Mouse (Mus musculus): ENCODE measurements around the gene Gm49405.
A peak's percentile ranks its signal among the peaks of the same experiment; 100 is the strongest.
"Not testable (repeated sequence)": the region's sequence is repeated elsewhere in the genome, so short reads cannot be mapped to it uniquely, and the experiment has no call there.

Gene Gm49405

GRCm38 (mm10) chr19:4042124-4042523 is 41.7 kb downstream of the Gm49405 start:
- no peak for DNase-seq (ENCODE audit: low read depth, low spot score)

GRCm38 (mm10) chr19:4044109-4044508 is 43.7 kb downstream of the Gm49405 start:
- not testable (repeated sequence) for H3K27me3 ChIP-seq (ENCODE audit: control insufficient read depth, insufficient read depth, low read length, poor library complexity, severe bottlenecking); H3K36me3 ChIP-seq (ENCODE audit: control insufficient read depth, insufficient read depth, low read length, poor library complexity, severe bottlenecking)
- peak; percentile 32 for DNase-seq (ENCODE audit: low read depth, low spot score)

More at GRCm38 (mm10) chr19:4042124-4042523, 41.7 kb downstream of the Gm49405 start:
- Histone ChIP-seq H3K27me3 (ENCODE audit: control insufficient read depth, insufficient read depth, low read length, poor library complexity, severe bottlenecking) (no peaks in the 10 kb centered on the region), H3K36me3 (ENCODE audit: control insufficient read depth, insufficient read depth, low read length, poor library complexity, severe bottlenecking) (no peaks in the 10 kb centered on the region)

DNA sequence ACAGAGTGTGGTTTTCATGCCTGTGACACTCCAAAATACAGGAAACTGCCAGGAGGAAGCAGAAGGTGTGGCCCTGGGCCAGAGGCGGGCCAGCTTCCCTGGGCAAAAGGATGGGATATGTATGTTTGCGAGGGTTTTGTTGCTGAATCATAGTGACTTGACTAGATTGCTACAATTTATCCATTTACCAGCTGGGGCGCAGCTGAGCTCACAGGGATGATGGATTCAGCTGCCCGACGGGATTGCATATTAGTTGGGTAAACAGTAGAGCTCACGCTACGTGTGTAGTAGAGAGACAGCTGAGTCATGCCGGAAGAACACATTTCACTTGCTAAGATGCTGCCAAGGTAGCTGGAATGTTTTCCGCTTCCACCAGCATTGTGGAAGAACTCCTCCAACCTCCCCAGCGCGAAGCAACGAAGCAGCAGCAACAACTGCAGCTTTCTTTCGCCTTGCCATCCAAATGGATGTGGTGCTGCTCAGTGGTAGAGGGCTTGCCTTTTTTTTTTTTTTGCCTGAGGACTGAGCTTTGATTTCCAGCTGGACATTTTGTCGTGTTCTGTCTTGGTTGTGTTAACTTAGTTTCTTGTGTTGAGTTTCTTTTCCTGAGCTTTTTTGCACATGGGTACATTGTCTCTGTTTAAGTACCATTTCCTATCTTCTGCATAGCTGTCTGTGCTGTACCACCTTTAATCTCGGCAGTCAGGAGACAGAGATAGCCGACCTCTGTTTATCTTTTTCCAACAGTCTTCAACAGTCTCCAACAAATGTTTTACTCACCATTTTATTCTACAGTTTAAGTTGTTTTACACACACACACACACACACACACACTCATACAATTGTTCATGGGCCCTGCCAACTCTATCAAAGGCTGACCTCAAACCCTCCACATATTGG is 45.8 kb downstream of the Gm49405 start, which contains the start of gene Gstp2:
Gstp2 (minus strand) TSS at position 58 of the 900 bp plus-strand sequence.
- Histone ChIP-seq H3K36me3 (ENCODE audit: control insufficient read depth, insufficient read depth, low read length, poor library complexity, severe bottlenecking) (no peaks in the 10 kb centered on the region), H3K27me3 (ENCODE audit: control insufficient read depth, insufficient read depth, low read length, poor library complexity, severe bottlenecking) (no peaks in the 10 kb centered on the region)
- DNase-seq (ENCODE audit: low read depth, low spot score): no peak

GRCm38 (mm10) chr19:4046866-4047254 is 46.4 kb downstream of the Gm49405 start:
- Histone ChIP-seq H3K36me3 (ENCODE audit: control insufficient read depth, insufficient read depth, low read length, poor library complexity, severe bottlenecking) (no peaks in the 10 kb centered on the region), H3K27me3 (ENCODE audit: control insufficient read depth, insufficient read depth, low read length, poor library complexity, severe bottlenecking) (no peaks in the 10 kb centered on the region)
- DNase-seq (ENCODE audit: low read depth, low spot score): no peak

DNA sequence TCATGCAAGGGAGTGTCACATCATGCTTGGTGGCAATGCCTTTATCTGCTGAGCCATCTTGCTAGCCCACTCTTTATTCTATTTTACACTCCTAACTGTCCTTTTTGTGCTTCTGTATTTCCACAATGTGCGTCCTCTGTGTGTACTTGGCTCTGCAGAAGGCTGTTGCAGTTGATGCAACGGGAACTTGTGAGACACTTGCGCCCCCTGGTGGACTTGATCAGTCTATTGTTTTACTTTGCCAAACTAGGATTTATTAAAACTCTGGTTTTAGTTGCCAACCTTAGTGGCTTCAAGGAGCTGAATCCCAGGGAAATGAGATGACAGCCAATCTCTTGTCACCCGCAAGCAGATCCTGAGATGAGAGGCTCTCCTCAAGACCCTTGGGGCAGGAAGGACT is 47.4 kb downstream of the Gm49405 start:
- H3K27me3 ChIP-seq (ENCODE audit: control insufficient read depth, insufficient read depth, low read length, poor library complexity, severe bottlenecking): no peaks in the 10 kb centered on the region
- no peaks in the 10 kb centered on the region for H3K36me3 ChIP-seq (ENCODE audit: control insufficient read depth, insufficient read depth, low read length, poor library complexity, severe bottlenecking)
- DNase-seq (ENCODE audit: low read depth, low spot score): peak; percentile 92

DNA sequence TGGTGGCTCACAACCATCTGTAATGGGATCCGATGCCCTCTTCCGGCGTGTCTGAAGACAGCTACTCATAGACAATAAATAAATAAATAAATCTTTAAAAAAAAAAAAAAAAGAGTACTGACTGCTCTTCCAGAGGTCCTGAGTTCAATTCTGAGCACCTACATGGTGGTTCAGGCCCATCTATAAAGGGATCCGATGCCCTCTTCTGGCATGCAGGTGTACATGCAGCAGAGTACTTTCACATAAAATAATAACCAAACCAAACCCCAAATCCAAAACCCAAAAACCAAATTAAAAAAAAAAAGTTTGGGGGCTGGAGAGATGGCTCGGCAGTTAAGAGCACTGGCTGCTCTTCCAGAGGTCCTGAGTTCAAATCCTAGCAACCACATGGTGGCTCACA is 48.6 kb downstream of the Gm49405 start:
- H3K36me3 ChIP-seq (ENCODE audit: control insufficient read depth, insufficient read depth, low read length, poor library complexity, severe bottlenecking); DNase-seq (ENCODE audit: low read depth, low spot score); H3K27me3 ChIP-seq (ENCODE audit: control insufficient read depth, insufficient read depth, low read length, poor library complexity, severe bottlenecking): not testable (repeated sequence)

DNA sequence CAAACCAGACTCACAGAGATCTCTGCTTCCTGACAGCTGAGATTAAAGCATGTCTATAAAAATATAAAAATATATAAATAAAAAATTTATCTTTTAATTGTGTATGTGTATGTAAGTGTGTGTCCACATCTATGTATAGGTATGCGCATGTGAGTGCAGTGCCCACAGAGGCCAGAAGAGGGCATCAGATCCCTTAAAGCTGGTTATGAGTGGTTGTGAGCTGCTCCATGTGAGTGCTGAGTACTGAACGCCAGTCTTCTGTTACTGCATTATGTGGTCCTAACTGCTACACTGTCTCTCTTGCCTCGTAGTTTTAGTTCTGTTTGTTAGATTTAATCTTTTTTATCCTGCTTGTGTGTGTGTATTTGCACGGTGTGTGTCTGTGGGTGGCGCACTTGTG is 50.6 kb downstream of the Gm49405 start:
- Histone ChIP-seq H3K27me3 (ENCODE audit: control insufficient read depth, insufficient read depth, low read length, poor library complexity, severe bottlenecking) (no peaks in the 10 kb centered on the region), H3K36me3 (ENCODE audit: control insufficient read depth, insufficient read depth, low read length, poor library complexity, severe bottlenecking) (no peaks in the 10 kb centered on the region)
- DNase-seq (ENCODE audit: low read depth, low spot score): peak; percentile 31

- no peaks in the 10 kb centered on the region for H3K36me3 ChIP-seq (ENCODE audit: control insufficient read depth, insufficient read depth, low read length, poor library complexity, severe bottlenecking)
- H3K27me3 ChIP-seq (ENCODE audit: control insufficient read depth, insufficient read depth, low read length, poor library complexity, severe bottlenecking): no peaks in the 10 kb centered on the region
- peak; percentile 81 for DNase-seq (ENCODE audit: low read depth, low spot score)
Observed at GRCm38 (mm10) chr19:4051741-4052515, 51.5 kb downstream of the Gm49405 start.

DNA sequence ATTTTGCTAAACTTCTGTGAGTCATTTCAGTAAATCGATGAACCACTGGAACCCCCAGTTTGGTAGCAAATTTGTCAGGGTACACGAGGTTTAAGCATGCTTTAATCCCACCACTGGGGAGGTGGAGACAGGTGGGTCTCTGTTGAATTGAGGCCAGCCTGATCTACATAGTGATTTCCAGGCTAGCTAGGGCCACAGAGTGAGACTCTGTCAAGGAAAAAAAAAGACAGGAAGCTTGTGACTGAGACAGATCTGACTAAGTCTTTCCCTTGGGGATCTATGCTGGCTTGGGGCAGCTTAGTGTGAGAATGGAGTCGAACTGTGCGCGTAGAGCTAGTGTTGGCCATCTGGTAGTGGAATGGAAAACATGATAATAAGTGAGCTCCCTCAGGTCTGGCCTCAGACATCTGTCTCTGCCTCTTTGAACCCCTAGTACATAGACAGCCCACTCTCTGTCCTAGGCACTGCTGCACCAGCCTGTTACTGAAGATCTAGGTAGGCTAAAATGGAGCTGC is 52.1 kb downstream of the Gm49405 start:
- DNase-seq (ENCODE audit: low read depth, low spot score): peak; percentile 25

GRCm38 (mm10) chr19:4054613-4055012 is 54.2 kb downstream of the Gm49405 start:
- H3K27me3 ChIP-seq (ENCODE audit: control insufficient read depth, insufficient read depth, low read length, poor library complexity, severe bottlenecking): no peaks in the 10 kb centered on the region
- no peaks in the 10 kb centered on the region for H3K36me3 ChIP-seq (ENCODE audit: control insufficient read depth, insufficient read depth, low read length, poor library complexity, severe bottlenecking)
- no peak for DNase-seq (ENCODE audit: low read depth, low spot score)

More for the DNA sequence above, 52.1 kb downstream of the Gm49405 start:
- no peaks in the 10 kb centered on the region for H3K27me3 ChIP-seq (ENCODE audit: control insufficient read depth, insufficient read depth, low read length, poor library complexity, severe bottlenecking)
- H3K36me3 ChIP-seq (ENCODE audit: control insufficient read depth, insufficient read depth, low read length, poor library complexity, severe bottlenecking): no peaks in the 10 kb centered on the region
